Mouse (Mus musculus): Measurements from ENCODE around the gene Snx1.

The Snx1 gene

GRCm38 (mm10) chr9:66126456-66127192 is at the start of gene Snx1, which contains the start of gene Ciao2a:
TSS of gene Snx1 (minus strand) at chr9:66126587.
TSS of gene Ciao2a (plus strand) at chr9:66126611.
- DNase-seq (ENCODE audit: low spot score in 2 of 2): peak; percentile 90 to 92

GRCm38 (mm10) chr9:66174985-66175384 is 48.6 kb upstream of the Snx1 start:
- no peak for DNase-seq (ENCODE audit: low spot score in 2 of 2)

GRCm38 (mm10) chr9:66173316-66173855 is 47.0 kb upstream of the Snx1 start:
- DNase-seq (ENCODE audit: low spot score in 2 of 2): no peak

GRCm38 (mm10) chr9:66171275-66171921 is 45.0 kb upstream of the Snx1 start:
- no peak for DNase-seq (ENCODE audit: low spot score in 2 of 2)

- no peak for DNase-seq (ENCODE audit: low spot score in 2 of 2)
Measured at GRCm38 (mm10) chr9:66170506-66170905, 44.1 kb upstream of the Snx1 start.

GRCm38 (mm10) chr9:66168233-66168632 is 41.8 kb upstream of the Snx1 start:
- DNase-seq (ENCODE audit: low spot score in 2 of 2): no peak

- DNase-seq (ENCODE audit: low spot score in 2 of 2): no peak
Measured at GRCm38 (mm10) chr9:66167222-66167621, 40.8 kb upstream of the Snx1 start.

- DNase-seq (ENCODE audit: low spot score in 2 of 2): no peak
Measured at GRCm38 (mm10) chr9:66162995-66163394, 36.6 kb upstream of the Snx1 start.

- DNase-seq (ENCODE audit: low spot score in 2 of 2): no peak
Measured at GRCm38 (mm10) chr9:66160155-66160554, 33.8 kb upstream of the Snx1 start.

GRCm38 (mm10) chr9:66158885-66159430 is 32.6 kb upstream of the Snx1 start:
- DNase-seq (ENCODE audit: low spot score in 2 of 2): no peak

- peak; percentile 16 to 29 for DNase-seq (ENCODE audit: low spot score in 2 of 2)
Measured at GRCm38 (mm10) chr9:66157958-66158830, 31.8 kb upstream of the Snx1 start, which contains the start of gene Dapk2. TSS of gene Dapk2 (plus strand) at chr9:66158223.

GRCm38 (mm10) chr9:66155534-66155933 is 29.1 kb upstream of the Snx1 start:
- no peak for DNase-seq (ENCODE audit: low spot score in 2 of 2)

GRCm38 (mm10) chr9:66154013-66154412 is 27.6 kb upstream of the Snx1 start:
- DNase-seq (ENCODE audit: low spot score in 2 of 2): no peak

- DNase-seq (ENCODE audit: low spot score in 2 of 2): no peak
Measured at GRCm38 (mm10) chr9:66153594-66153993, 27.2 kb upstream of the Snx1 start.

GRCm38 (mm10) chr9:66152011-66152410 is 25.6 kb upstream of the Snx1 start:
- no peak for DNase-seq (ENCODE audit: low spot score in 2 of 2)

GRCm38 (mm10) chr9:66146141-66146540 is 19.8 kb upstream of the Snx1 start:
- no peak for DNase-seq (ENCODE audit: low spot score in 2 of 2)

GRCm38 (mm10) chr9:66144248-66144647 is 17.9 kb upstream of the Snx1 start:
- peak; percentile 34 to 74 for DNase-seq (ENCODE audit: low spot score in 2 of 2)

- no peak for DNase-seq (ENCODE audit: low spot score in 2 of 2)
Measured at GRCm38 (mm10) chr9:66142265-66142664, 15.9 kb upstream of the Snx1 start.

- no peak for DNase-seq (ENCODE audit: low spot score in 2 of 2)
Measured at GRCm38 (mm10) chr9:66138193-66138592, 11.8 kb upstream of the Snx1 start.

GRCm38 (mm10) chr9:66135967-66136366 is 9.6 kb upstream of the Snx1 start:
- DNase-seq (ENCODE audit: low spot score in 2 of 2): no peak

- DNase-seq (ENCODE audit: low spot score in 2 of 2): no peak
Measured at GRCm38 (mm10) chr9:66131466-66131865, 5.1 kb upstream of the Snx1 start.

- DNase-seq (ENCODE audit: low spot score in 2 of 2): no peak
Measured at GRCm38 (mm10) chr9:66127884-66128283, 1.5 kb upstream of the Snx1 start.

All from frontal cortex, postnatal 14 days (tissue).